Mouse (Mus musculus): ENCODE data around the gene Rab21.
"Not testable (repeated sequence)": the region's sequence is repeated elsewhere in the genome, so short reads cannot be mapped to it uniquely, and the experiment has no call there.

Gene Rab21

GRCm38 (mm10) chr10:115323295-115323694 is 7.9 kb upstream of the Rab21 start:
- peak; percentile 72 for DNase-seq

GRCm38 (mm10) chr10:115321317-115322035 is 6.1 kb upstream of the Rab21 start:
- no peak for DNase-seq

GRCm38 (mm10) chr10:115318388-115318787 is 3.0 kb upstream of the Rab21 start:
- DNase-seq, result not testable (repeated sequence)

- DNase-seq, result no peak
These were observed 919 bp upstream of the Rab21 start for GRCm38 (mm10) chr10:115316313-115316712.

DNA sequence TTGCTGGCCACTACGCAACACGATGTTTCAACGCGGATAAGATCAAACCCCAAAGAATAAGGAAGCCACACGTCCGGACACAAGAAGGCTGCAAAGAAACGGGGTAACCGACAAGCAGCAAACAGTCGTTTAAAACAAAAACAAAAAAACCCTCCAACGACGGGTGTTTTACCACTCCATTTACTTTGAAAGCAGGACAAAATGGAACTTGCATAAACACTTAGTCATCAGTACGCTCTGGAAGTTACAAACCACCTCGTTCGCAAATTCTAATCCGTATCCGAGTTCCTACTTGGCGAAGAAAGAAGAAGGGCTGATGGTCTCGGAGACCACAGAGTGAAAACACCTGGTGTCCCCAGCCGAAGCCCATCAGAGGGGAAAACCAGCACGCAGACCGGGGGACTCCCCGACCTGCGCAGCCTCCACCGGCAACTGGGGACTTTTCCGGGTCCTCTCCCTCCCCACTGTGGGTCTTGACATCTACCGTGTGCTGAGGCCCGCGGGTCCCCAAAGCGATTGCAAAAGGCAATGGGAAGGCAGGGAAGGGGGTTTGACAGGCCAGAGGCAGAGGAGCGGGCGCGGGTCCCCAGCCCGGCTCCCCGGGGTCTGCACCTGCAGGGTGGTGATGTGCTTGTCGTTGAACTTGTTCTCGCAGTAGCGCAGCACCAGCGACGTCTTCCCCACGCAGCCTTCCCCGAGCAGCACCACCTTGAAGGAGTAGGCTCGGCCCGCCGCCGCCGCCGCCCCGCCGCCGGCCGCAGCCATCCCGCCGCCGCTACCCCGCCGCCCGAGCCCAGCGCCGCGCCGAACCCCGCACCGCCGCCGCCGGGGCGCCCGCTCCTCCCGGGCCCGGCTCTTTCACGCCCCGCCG is 577 bp downstream of the Rab21 start:
- DNase-seq, result peak; percentile 73

DNA sequence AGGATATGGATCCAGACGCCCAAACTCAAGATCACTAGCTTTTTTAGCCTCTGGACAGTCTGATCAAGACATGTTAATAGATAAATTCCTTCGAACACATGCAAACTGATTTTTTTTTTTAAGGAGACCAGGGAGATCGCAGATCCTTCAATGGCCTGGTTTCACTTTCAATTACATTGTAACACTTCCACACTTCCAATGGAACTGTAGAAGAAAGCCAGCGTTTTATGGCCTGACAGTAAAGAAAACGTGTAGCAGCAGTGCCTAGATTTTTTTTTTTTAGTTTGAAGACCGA is 1.2 kb downstream of the Rab21 start:
- DNase-seq, result no peak

DNA sequence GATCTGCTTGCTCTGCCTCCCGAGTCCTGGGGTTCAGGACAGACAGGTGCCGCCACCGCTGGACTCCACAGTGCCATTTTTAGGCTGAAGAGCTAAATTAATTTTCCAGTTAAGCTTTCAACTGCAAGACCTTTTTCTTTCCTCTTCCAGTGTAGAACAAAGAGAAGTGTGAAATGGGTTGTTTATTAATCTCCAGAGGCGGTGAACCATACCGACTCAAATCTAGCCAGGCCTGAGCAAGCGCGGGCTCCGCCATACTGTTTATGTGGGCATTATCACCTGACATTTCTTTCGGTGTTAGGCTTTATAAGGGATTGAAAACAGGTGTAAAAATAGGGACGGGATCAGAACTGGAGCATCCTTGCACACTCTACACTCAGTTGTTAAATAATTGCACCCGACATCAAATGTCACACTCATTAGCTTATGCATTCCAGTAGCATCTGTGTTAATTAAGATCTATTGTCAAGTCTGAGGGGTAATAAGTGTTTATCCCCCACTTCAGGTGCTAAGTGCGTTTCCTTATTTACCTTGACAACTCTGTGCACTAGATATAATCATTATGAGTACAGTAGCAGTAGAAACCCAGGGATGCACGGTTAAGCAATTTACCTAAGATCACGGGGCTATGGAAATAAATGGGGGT is 1.6 kb downstream of the Rab21 start:
- no peak for DNase-seq

DNA sequence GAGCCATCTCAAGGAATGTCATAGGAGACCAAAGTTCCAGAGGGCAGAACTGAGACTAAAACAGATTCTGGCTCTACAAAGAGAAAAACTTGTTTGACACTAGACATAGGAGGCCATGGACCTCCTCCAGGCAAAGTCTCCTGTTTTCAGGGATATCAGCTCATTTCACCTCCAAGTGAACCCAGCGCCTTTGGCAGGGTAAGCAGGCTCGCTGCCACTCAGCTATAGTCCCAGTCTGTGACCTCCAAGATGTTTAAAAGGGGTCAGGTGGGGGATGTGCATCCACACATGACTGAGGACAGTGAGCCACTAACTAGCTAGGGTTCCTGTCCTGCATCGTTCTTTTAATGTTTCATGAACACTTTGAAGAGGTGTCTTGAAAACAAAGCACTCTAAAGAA is 2.7 kb downstream of the Rab21 start:
- no peak for DNase-seq

GRCm38 (mm10) chr10:115312194-115312593 is 3.2 kb downstream of the Rab21 start:
- no peak for DNase-seq

DNA sequence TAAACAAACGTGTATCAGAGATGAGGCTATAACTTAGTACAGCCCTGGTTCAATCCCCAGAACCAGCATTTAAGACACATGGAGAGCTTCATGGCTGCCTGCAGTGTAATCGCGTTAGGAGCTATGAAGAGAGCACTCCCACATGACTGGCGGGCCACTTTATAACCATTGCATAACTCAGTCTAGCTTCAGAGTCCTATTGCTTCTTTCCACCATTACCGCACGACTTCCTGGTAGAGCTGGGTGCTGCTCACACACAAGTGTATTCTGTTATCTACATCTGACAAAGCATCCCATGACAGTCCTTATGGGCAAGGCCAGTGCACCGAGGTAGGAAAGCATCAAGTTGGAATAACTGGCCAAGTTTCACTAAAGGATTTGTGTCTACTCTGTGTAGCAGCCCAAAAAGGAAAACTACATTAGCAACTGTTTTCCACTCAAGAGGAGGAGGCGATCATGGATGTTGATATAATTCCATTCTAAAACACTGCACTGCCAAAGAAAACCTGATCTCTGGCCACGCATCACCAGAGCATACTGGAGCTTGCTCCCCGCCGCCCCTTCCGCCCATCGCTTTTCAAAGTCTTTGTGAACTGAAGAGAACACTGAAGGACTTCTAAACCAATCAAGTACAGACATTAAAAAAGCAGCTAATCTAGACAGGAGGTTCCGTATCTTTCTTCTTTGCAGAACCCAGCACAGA is 4.0 kb downstream of the Rab21 start:
- DNase-seq, result no peak

DNA sequence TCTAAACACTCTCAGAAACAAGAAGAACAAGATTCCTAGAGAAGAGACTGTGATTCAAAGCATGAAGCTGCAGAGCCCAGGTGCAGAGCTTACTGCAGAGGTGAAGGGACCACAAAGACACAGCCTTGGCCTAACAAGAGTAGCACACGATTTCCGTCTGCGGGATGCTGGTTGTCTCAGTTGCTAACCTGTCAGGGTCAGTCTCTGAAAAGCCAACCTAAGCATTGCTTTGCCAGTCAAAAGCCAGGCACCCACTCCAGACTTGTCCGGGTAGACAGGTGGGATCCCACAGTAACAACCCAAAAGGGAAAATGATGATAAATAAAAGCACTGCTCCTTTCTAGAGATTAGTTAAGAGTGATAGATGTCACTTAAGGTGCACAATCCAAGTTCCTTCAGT is 6.2 kb downstream of the Rab21 start:
- no peak for DNase-seq

DNA sequence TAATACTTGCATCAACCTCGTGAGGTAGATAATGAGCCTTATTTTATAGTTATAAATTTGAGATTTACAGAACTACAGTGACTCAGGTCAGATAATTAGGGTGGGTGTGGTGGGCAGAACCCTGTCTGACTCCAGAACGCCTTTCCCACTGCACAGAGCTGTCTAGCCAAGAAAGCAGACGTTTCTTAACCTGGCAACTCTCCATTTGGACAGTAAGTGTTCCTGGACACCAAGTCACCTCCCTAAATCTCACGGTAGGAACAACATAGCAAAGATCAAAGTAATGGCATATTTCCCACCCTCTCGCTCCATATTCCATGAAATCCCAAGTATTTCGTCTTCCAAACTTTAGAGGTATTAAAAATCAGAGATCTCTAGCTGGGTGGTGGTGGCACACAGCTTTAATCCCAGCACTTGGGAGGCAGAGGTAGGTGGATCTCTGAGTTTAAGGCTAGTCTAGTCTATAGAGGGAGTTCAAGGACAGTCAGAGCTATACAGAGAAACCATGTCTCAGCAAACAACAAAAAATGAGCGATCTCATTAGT is 8.0 kb downstream of the Rab21 start:
- no peak for DNase-seq

- DNase-seq, result no peak
These were observed 16.7 kb downstream of the Rab21 start for GRCm38 (mm10) chr10:115298683-115299082.

- DNase-seq, result no peak
These were observed 17.8 kb downstream of the Rab21 start for GRCm38 (mm10) chr10:115297582-115297981.

- no peak for DNase-seq
These were observed 18.9 kb downstream of the Rab21 start for GRCm38 (mm10) chr10:115296401-115296935.

GRCm38 (mm10) chr10:115295162-115295561 is 20.2 kb downstream of the Rab21 start:
- DNase-seq, result no peak

- DNase-seq, result no peak
These were observed 20.7 kb downstream of the Rab21 start for GRCm38 (mm10) chr10:115294715-115295114.

DNA sequence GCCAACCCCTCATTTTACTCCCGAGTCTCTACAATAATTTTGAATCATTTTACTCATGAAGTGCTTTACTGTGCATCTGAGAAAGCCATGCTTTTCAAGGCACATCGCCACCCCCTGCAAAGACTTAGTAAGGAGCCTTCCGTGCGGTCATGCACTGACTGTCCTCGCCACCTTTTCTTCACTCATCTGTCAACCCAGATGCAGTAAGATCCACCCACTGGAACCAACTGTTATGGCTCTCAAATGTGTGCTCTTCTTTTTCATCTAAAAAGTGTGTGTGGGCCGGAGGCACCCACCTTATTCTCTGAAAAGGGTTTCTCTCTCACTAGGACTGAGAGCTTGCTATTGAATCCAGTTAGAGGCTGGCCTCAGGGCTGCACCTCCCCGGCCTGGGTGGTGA is 21.4 kb downstream of the Rab21 start:
- no peak for DNase-seq

GRCm38 (mm10) chr10:115290671-115291070 is 24.7 kb downstream of the Rab21 start:
- no peak for DNase-seq

- DNase-seq, result no peak
These were observed 26.5 kb downstream of the Rab21 start for GRCm38 (mm10) chr10:115288856-115289255.

GRCm38 (mm10) chr10:115284170-115284569 is 31.2 kb downstream of the Rab21 start:
- DNase-seq, result no peak

- no peak for DNase-seq
These were observed 34.0 kb downstream of the Rab21 start for GRCm38 (mm10) chr10:115281381-115281780.

- no peak for DNase-seq
These were observed 43.7 kb downstream of the Rab21 start for GRCm38 (mm10) chr10:115271649-115272048.

Measured in thymus, postnatal 14 days (tissue).